Mouse (Mus musculus): ENCODE results near the gene Ttc22. TPM values are rescaled to one million over a fixed set of nuclear protein-coding genes. Genes with fewer than 3 reads are reported as not detected.

The Ttc22 gene
- polyA plus RNA-seq, 1 experiment from 2014 or later: 0.92 TPM

- Histone ChIP-seq H3K27me3 (ENCODE audit: insufficient read depth, low read length) (no peaks in the 10 kb centered on the region), H3K9me3 (ENCODE audit: low read depth, low read length) (no peaks in the 10 kb centered on the region), H3K4me3 (ENCODE audit: low read depth, low read length) (no peak overlapping the region), H3K4me2 (no peak overlapping the region), H3K4me1 (ENCODE audit: insufficient read depth) (peaks cover 16% of the 10 kb centered on the region), H3K27ac (ENCODE audit: low read depth) (peak overlapping the region; percentile 69), H3K36me3 (ENCODE audit: insufficient read depth) (no peaks in the 10 kb centered on the region), H3K9ac (peak overlapping the region; percentile 24)
- WGBS: 6% methylated on average over 8 of the region's 8 CpGs
- DNase-seq: peak; percentile 62
- ATAC-seq (ENCODE audit: insufficient read depth): peak; percentile 73
- no peak for TF ChIP-seq CTCF (IDR thresholded peaks at IDR 0.05; ENCODE audit: low read depth)
Observed at GRCm38 (mm10) chr4:106643483-106644217, 21.4 kb downstream of the Ttc22 start.

DNA sequence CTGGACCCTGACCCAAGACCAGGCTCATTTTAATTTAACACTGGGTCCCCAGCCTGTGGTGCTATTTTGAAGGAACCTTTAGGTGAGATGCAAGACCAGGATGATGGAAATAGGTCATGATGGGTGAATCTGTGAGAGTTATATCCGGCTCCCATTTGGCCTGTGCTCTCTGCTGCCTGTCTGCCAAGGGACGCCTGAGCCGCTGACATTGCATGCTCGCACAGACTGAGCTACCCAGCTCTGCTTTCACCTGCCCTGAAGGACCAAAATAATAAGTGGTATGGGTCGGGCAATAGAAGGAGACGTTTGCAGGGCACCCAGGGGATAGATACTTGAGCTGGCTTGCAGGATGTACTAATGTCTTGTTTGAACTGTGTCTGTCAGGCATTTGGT is 22.0 kb downstream of the Ttc22 start:
- no peaks in the 10 kb centered on the region for H3K9me3 ChIP-seq (ENCODE audit: low read depth, low read length)
- no peak overlapping the region for H3K4me3 ChIP-seq (ENCODE audit: low read depth, low read length)
- no peaks in the 10 kb centered on the region for H3K36me3 ChIP-seq (ENCODE audit: insufficient read depth)
- ATAC-seq (ENCODE audit: insufficient read depth) (no peak), DNase-seq (peak; percentile 13)
- H3K4me1 ChIP-seq (ENCODE audit: insufficient read depth): peaks cover 16% of the 10 kb centered on the region
- WGBS: 36% methylated on average over 6 of the region's 6 CpGs
- H3K9ac ChIP-seq: peak overlapping the region; percentile 24; the same call in 1 of the 2 replicates
- H3K4me2 ChIP-seq: no peak overlapping the region
- H3K27ac ChIP-seq (ENCODE audit: low read depth): peak overlapping the region; percentile 69
- TF ChIP-seq CTCF (IDR thresholded peaks at IDR 0.05; ENCODE audit: low read depth): no peak
- no peaks in the 10 kb centered on the region for H3K27me3 ChIP-seq (ENCODE audit: insufficient read depth, low read length)

- H3K9ac ChIP-seq: no peak overlapping the region
- peaks cover 16% of the 10 kb centered on the region for H3K4me1 ChIP-seq (ENCODE audit: insufficient read depth)
- WGBS: 74% methylated on average over 5 of the region's 5 CpGs
- no peaks in the 10 kb centered on the region for H3K27me3 ChIP-seq (ENCODE audit: insufficient read depth, low read length)
- H3K27ac ChIP-seq (ENCODE audit: low read depth): no peak overlapping the region
- no peak overlapping the region for H3K4me2 ChIP-seq
- no peak overlapping the region for H3K4me3 ChIP-seq (ENCODE audit: low read depth, low read length)
- DNase-seq: no peak
- no peaks in the 10 kb centered on the region for H3K36me3 ChIP-seq (ENCODE audit: insufficient read depth)
- H3K9me3 ChIP-seq (ENCODE audit: low read depth, low read length): no peaks in the 10 kb centered on the region
- ATAC-seq (ENCODE audit: insufficient read depth): no peak
- TF ChIP-seq CTCF (IDR thresholded peaks at IDR 0.05; ENCODE audit: low read depth): no peak
Observed at GRCm38 (mm10) chr4:106645797-106646196, 23.6 kb downstream of the Ttc22 start.

DNA sequence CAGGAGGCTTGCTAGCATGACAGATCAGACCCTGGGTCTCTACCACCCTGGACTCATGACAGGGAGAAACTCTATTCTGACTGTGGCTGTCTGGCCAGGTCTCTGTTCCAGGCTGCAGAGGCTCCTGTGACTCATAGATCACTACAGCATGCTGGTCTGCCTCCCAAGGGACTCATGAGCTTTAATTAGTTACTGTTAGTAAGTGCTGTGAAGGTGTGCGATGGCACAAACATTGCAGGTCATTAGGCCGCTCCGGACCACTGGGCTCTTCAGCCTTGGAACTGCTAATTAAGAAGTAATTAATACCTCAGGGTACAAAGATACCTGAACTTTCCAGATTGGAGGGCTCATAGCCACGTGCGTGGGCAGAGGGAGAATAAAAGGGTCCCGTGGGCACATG is 24.9 kb downstream of the Ttc22 start:
- Histone ChIP-seq H3K27ac (ENCODE audit: low read depth) (no peak overlapping the region), H3K4me3 (ENCODE audit: low read depth, low read length) (no peak overlapping the region), H3K27me3 (ENCODE audit: insufficient read depth, low read length) (no peaks in the 10 kb centered on the region), H3K4me1 (ENCODE audit: insufficient read depth) (peaks cover 22% of the 10 kb centered on the region), H3K36me3 (ENCODE audit: insufficient read depth) (no peaks in the 10 kb centered on the region), H3K9me3 (ENCODE audit: low read depth, low read length) (no peaks in the 10 kb centered on the region), H3K9ac (no peak overlapping the region), H3K4me2 (no peak overlapping the region)
- DNase-seq (no peak), ATAC-seq (ENCODE audit: insufficient read depth) (no peak)
- 88% methylated on average over 6 of the region's 6 CpGs for WGBS
- TF ChIP-seq CTCF (IDR thresholded peaks at IDR 0.05; ENCODE audit: low read depth): no peak

- Histone ChIP-seq H3K27me3 (ENCODE audit: insufficient read depth, low read length) (no peaks in the 10 kb centered on the region), H3K4me3 (ENCODE audit: low read depth, low read length) (peak within 1 kb of the TSS; percentile 73), H3K4me2 (peak within 1 kb of the TSS; percentile 78), H3K9ac (peak within 1 kb of the TSS; percentile 82), H3K36me3 (ENCODE audit: insufficient read depth) (peaks cover 22% of the 10 kb centered on the region; the same call in 1 of the 2 replicates), H3K4me1 (ENCODE audit: insufficient read depth) (peaks cover 6% of the 10 kb centered on the region), H3K27ac (ENCODE audit: low read depth) (peak within 1 kb of the TSS; percentile 64), H3K9me3 (ENCODE audit: low read depth, low read length) (no peaks in the 10 kb centered on the region)
- WGBS: 2% methylated on average over 40 of the region's 40 CpGs
- ATAC-seq (ENCODE audit: insufficient read depth) (peak; percentile 99), DNase-seq (peak; percentile 98)
- no peak for TF ChIP-seq CTCF (IDR thresholded peaks at IDR 0.05; ENCODE audit: low read depth)
Observed at GRCm38 (mm10) chr4:106650833-106651527, 28.7 kb downstream of the Ttc22 start, which contains the start of gene Pars2. Pars2 (plus strand) TSS chr4:106651069.

DNA sequence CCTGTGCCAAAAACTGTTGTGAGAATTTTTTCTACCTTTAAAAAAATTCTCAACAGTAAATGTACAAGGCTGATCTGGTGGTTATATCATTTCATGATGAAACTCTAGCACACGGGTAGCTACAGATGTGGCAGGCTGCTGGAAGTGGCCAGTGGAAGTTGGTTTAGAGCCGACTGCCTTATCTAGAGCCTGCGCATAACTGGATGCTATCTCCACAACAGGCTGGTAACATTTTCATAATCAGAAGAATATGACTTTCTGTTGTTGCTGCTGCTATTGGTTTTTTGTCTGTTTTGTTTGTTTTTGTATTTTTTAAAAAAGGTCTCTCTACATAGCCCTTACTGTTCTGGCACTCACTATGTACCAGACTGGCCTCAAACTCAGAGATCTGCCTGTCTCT is 30.3 kb downstream of the Ttc22 start:
- Histone ChIP-seq H3K27ac (ENCODE audit: low read depth) (no peak overlapping the region), H3K9me3 (ENCODE audit: low read depth, low read length) (no peaks in the 10 kb centered on the region), H3K4me2 (no peak overlapping the region), H3K4me3 (ENCODE audit: low read depth, low read length) (no peak overlapping the region), H3K9ac (no peak overlapping the region), H3K4me1 (ENCODE audit: insufficient read depth) (peaks cover 6% of the 10 kb centered on the region), H3K36me3 (ENCODE audit: insufficient read depth) (peaks cover 36% of the 10 kb centered on the region; the same call in 1 of the 2 replicates), H3K27me3 (ENCODE audit: insufficient read depth, low read length) (no peaks in the 10 kb centered on the region)
- WGBS: 91% methylated on average over 3 of the region's 3 CpGs
- TF ChIP-seq CTCF (IDR thresholded peaks at IDR 0.05; ENCODE audit: low read depth): no peak
- DNase-seq: no peak
- ATAC-seq (ENCODE audit: insufficient read depth): no peak

DNA sequence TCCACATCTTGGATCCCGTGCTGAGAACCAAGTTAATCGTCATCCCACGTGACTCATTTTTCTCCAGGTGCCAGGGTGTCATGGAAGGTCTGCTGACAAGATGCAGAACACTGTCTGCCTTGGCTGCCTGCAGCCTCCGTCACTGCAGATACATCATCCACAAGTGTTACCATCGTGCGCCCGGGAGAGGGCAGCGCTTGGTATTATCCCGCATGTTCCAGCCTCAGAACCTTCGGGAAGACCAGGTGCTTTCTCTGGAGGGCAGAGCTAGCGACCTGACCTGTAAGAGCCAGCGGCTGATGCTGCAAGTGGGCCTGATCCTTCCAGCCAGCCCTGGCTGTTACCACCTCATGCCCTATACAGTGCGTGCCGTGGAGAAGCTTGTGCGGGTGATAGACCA is 30.8 kb downstream of the Ttc22 start:
- peaks cover 41% of the 10 kb centered on the region; the same call in 1 of the 2 replicates for H3K36me3 ChIP-seq (ENCODE audit: insufficient read depth)
- whole genome bisulfite sequencing: 91% methylated on average over 15 of the region's 15 CpGs
- ATAC-seq (ENCODE audit: insufficient read depth) (no peak), DNase-seq (no peak)
- no peaks in the 10 kb centered on the region for H3K27me3 ChIP-seq (ENCODE audit: insufficient read depth, low read length)
- no peak overlapping the region for H3K27ac ChIP-seq (ENCODE audit: low read depth)
- no peak overlapping the region for H3K4me2 ChIP-seq
- H3K9ac ChIP-seq: no peak overlapping the region
- TF ChIP-seq CTCF (IDR thresholded peaks at IDR 0.05; ENCODE audit: low read depth): no peak
- no peak overlapping the region for H3K4me3 ChIP-seq (ENCODE audit: low read depth, low read length)
- H3K9me3 ChIP-seq (ENCODE audit: low read depth, low read length): no peaks in the 10 kb centered on the region
- H3K4me1 ChIP-seq (ENCODE audit: insufficient read depth): peaks cover 6% of the 10 kb centered on the region

All from lung, embryonic 14.5 days (tissue).